Mouse (Mus musculus) spleen, embryonic (tissue): ENCODE results near the gene Crybg1.

Experiments used
- CTCF ChIA-PET: fragments of 350-600 bp; sonication (Branson Sonifier 250); formaldehyde crosslinking; loops from one replicate; lab custom pipeline; 2022; lab: Charles Lee

Crybg1 gene

DNA sequence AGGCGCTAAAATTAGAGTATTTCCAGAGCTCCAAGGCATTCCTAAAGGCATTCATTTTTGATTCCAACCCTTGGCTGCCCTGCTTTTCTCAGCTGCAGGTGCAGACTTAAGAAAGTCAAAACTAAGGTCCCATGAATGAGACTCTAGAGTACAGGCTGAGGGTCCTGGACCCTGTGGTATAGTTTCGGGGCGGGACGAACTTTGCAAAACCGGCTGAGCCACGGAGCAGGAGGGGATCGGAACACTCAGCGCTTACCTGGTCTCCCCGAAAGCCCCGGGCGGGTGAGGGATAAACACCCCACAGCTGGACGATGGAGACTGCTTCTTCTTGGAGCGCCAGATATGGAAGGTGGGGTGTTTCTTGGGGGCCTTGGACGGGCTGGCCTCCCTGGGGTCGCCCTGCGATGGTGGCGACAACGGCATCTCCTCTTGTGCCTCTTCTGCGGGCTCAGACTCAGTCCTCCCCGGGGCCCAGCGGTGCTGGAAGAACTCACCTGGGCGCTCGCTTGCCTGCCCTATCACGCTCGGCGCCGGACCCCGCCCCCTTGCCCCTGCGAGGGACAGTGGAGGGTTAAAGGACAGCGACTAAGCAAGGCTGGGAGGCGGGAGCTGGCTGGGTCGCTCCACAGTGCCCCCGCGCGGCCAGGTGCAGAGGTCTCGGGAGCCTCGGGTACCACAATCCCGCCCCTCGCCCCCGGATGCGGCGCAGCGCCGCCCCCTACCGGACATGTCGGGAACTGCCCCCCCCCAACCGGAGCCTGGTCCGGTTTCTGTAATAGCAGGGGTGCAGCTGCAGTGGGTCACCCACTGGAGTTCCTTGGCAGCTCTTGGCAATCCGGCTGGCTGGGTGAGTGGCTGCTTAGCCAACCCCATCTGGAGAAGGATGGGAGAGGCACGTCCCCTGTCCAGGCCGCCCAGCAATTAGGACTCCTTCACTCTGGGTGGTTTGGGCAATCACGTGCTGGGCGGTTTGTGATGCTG, at the start of gene Crybg1:
TSS of gene Crybg1 (minus strand) at position 517 of the 981 bp plus-strand sequence.
- CTCF ChIA-PET = interaction anchor here (0.6 kb wide), 1 partner anchor 12 kb away, joined by 14 read pairs; no protein-coding TSS in a partner anchor

DNA sequence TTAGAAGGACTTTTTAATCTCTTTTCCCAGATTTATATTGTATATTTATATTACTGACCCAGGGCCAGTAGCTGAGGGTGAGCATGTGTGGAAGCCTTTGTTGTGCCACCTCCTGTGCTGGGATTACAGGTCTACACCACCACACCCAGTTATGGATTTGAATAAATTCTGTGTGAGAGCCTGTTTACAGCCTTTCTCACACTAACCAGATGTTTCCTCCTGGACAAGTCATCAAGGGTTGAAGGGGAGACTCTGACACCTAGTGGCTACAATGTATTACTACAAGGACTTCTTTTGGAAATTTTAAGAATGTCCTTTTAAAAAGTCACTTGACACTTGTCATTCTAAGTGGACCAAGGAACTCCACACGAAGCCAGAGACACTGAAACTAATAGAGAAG, 28.7 kb upstream of the Crybg1 start:
- CTCF ChIA-PET = interaction anchor here (0.6 kb wide), 1 partner anchor 1048 kb away, joined by 4 read pairs; no protein-coding TSS in a partner anchor

DNA sequence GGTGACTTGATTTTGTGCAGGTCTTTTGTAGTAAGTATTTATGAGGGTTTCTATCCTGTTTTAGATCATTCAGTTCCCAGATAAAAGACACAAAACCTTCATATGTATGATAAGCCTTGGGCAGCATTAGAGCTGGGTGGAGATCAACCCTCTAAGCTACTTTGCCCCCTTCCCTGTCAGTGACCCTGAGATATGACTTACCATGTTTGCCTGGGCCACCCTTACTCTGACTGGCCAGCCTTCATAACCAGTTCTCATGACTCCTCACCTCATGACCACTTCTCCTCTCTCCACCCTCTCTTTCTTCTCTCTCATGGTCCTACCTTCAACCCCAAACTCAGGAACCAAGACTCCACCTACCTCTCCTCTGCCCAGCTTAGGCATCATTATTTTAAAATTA, 27.9 kb upstream of the Crybg1 start:
- CTCF ChIA-PET = interaction anchor here (0.5 to 0.6 kb wide), 2 partner anchors 21 to 1030 kb away, joined by 3 read pairs; no protein-coding TSS in a partner anchor

DNA sequence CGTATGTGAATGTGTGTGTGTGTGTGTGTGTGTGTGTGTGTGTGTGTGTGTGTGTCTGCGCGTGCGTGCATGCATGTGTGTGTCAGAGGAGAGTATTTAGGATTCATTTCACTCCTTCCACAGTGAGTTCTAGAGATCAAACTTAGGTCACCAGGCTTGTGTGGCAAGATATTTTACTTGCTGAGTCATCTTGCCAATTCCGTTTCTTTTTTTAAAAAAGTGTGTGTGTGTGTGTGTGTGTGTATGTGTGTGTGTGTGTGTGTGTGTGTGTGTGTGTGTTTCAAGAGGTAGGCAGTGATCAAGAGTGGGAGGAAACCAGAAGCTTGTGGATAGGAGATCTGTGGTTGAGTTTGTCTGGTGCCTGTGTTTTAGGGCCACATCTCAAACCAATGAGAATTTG, 27.5 kb upstream of the Crybg1 start:
- CTCF ChIA-PET = interaction anchor here (0.5 kb wide), 1 partner anchor 22 kb away, joined by 3 read pairs; no protein-coding TSS in a partner anchor

DNA sequence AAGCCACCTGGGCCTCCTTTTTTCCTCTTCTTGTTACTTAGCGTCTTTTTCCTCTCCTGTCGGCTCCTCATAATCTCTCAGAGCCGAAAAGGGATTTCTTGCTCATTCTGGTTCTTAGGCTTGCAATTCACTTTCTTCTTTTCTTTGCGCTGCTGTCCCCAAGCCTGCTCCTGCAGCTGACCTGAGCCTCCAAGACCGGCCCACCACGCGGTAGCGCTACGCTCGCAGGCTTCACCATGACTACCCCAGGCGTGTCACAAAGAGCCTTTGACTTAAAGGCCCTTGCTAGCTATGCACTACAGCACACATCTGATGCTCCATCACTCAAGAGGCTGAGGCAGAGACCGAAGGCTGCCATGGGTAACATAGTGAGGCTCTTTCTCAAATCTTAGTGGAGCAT, 21.5 kb upstream of the Crybg1 start:
- CTCF ChIA-PET = no interaction called here

DNA sequence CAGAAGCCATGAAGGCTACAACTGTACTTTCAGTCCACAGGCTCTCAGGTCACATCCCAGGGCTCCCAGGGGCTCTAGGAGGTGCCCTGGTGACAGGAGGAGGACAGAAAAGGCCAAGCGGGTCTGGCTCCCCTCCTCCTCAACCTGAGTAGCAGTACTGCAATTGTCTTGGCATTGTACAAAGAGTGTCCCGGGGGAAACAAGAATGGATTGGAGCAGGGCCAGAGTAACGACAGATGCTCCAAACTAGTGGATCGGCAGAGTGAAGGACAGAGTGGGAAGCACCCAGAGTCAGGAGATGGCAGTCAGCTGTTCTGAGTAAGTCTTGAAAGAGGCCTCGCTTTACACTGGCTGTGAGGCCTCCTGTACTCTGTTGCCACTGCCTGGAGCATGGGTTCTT, 18.4 kb upstream of the Crybg1 start:
- CTCF ChIA-PET = no interaction called here

DNA sequence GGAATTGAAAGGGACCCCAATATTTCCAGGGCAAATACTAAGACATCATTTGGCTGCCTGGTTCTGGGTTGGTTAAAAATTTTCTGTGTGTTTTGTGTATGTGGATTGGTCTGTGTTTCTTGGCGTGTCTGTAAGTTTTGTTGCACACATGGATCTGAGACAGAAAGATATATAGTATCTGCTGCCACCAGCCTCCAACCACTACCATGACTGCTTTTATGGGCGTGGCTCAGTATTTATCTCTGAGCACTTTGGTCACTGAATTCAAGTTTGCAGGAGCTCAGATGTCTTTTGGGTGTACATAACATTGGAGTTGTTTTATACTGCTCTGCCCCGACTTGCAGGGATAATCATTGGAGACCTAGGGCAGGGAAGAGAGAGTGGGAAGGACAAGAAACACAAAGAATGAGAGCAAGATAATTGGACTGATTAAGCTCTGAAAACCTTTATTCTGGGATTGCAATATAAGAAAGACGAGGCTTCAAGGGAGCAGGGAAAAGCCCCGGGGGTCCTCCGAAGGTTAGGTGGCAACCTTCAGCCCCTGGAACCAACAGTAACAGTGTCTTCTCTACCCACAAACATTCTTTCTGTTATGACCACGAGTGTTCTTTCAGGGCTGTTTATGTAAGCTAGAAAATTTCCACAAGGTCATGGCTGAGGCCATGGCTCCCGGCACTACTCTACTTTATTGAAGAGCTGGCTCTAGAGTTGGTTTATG, 15.8 kb upstream of the Crybg1 start:
- CTCF ChIA-PET = no interaction called here

DNA sequence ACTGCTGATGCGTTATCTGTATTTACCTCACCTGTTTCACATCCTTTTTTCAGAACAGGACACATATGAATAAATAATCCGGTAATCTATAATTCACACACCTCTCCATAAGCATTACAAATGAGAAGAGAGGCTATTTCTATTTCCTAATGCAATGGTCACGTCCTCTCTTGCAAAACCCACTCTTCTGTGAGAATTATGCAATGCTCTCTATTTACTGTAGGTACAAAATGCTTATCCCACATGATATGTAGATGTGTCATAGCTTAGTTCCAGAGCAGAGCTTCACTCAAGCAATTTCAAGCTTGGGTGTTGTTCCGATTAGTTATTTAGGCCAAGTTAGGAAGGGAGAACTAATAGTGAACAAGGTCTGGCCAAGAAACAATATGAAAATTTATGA, 14.4 kb upstream of the Crybg1 start:
- CTCF ChIA-PET = no interaction called here

DNA sequence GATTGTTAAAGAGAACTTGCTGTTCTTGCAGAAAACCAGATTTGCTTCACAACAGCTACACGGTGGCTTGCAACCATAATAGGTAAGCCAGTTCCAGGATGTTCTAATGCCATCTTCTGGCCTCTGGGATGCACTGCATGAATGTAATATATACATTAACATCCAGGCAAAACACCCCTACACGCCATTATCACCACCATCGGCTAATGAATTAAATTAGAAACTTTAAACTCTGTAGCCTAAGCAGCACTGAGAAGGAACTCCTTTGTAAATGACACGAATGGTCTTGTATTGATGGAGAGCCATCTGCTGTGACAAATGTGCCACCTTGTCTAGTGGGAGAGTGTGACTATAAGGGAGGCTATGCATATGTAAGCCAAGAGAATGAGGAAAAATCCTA, 11.5 kb upstream of the Crybg1 start:
- CTCF ChIA-PET = interaction anchor here (0.7 kb wide), 1 partner anchor 12 kb away, joined by 14 read pairs; no protein-coding TSS in a partner anchor

DNA sequence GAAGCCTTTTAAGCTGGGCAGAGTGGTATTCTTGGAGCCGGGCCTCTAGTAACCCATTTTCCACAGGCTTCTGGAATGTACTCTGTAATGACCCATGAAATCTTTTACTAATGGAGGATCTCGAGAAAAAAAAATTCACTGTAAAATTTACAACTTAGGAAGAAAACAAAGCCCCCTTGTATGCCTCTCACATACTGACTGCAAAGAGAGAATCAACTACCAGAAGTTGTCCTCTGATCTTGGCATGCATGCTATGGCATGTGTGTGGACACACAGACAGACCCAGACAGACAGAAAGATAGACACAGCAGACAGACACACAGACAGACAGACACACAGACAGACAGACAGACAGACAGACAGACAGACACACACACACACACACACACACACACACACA, 8.8 kb upstream of the Crybg1 start:
- CTCF ChIA-PET = no interaction called here

DNA sequence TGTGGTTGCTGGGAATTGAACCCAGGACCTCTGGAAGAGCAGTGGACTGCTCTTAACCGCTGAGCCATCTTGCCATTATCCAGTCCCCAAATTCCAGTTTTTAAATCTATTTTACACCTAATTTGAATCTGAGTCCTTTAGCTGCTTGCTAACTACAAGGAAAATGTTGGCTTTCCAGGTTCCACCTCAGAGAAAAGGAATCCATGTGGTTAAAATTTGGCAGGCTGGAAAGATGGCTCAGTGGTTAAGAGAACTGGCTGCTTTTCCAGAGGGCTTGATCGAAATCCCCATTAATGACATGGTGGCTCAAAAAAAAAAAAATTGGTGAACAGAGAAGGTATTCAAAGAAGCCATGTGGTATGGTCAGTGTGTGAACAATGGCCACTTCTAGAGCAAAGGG, 1.8 kb upstream of the Crybg1 start:
- CTCF ChIA-PET = no interaction called here

DNA sequence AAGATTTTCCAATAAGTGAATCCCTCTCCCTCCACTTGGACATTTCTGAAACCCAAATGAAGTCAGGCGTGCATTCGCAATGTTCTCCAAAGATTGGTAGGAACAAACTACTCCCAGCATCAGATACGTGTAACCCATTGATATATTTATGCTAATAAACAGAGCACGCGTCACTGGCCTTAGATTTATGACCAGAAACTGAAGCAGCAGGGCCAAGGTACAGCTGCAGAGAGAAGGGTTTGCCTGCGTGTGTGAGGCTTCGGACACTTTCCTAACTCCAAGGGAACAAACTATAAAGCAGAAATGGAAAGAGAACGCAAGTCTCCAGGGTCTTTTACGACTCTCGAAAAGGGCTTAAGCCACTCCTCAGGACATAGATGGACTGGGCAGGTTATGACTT, 5.3 kb downstream of the Crybg1 start:
- CTCF ChIA-PET = no interaction called here

DNA sequence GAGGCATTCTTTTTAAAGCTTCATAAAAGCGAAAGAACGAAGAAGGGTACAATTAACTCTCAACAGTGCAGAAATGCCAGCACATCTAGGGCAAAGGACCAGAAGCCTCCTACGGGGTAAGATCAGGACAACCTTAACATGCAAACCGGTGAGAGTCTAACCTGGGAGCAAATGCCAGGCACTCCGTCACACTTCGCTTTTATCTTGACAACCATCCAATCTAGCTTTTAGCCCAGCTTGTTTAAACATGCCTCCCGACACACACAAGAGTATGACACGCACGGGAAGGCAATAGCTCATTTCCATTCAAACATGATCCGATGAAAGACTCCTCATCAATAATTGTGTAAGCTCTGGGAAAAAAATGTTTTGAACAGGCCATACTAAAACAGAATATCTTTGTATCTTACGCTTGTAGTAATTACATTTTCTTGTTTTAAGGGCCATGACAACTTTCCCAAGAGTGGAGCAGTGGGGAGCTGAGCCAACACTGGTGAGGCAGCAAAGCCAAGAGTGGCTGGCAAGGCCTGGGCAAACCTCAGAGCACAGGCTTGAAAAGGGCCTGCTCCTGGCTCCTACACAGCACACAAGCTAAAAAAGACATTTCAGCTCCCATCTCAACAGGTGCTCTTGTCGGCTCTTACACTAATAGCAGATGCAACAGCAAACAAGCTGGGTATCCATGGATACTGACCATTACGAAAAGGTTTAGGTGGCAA, 10.4 kb downstream of the Crybg1 start:
- CTCF ChIA-PET = no interaction called here

DNA sequence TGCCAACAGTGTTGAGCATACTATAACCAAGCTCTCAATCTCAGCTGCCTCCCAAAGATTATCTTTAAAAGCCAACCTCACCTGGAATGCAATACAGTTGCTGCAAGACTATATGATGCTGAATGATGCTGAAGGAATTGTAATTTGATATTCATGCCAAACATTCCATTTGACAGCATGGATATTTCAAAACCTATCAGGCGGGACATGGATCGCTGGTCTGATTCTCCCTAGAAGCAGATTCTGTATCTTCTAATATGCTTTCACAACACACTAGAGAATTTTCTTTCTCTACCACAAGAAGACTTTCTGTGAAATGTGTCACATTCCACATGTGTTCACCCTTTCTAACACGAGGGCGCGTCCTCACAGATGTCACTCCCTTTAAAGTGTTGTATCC, 22.6 kb downstream of the Crybg1 start:
- CTCF ChIA-PET = no interaction called here

DNA sequence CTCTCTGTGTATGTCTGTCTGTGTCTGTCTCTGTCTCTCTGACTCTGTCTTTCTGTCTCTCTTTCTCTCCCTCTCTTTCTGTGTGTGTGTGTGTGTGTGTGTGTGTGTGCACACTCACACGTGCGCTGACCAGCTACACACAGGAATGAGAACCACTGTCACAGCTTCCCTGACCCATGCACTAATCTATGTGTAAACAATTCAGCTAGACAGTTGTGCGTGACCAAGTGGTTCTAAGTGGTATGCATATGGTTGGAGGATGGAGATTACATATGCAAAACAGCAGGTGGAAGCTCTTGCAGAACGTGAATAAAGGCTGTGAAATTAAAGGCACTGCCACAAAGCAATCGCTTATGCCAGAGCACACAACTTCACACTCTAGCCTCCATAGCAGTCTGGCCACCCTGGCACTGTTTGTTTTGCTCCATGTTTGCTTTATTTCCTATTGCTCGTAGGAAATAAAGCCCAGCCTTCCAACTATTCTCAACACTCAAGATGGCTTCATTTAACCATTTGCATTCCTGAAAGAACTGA, 24.2 kb downstream of the Crybg1 start:
- CTCF ChIA-PET = no interaction called here

DNA sequence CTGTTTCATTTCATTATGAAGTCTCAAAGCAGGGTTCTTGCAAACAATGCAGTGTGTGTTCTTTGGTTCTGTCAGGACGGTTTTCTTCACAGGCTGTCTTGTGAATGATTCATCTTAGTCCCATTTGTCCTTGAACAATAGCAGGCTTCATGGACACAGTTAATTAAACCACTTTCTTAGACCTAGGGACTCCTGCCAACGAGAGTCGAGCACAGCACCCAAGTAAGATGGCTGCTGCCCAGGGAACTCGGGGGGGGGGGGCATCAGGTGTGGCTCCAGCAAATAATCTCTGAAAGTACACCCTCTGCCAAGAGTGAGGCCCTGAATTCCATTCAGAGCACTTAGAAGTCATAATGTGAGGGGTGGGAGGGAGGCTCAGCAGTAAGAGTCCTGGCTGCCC, 30.0 kb downstream of the Crybg1 start:
- CTCF ChIA-PET = no interaction called here

DNA sequence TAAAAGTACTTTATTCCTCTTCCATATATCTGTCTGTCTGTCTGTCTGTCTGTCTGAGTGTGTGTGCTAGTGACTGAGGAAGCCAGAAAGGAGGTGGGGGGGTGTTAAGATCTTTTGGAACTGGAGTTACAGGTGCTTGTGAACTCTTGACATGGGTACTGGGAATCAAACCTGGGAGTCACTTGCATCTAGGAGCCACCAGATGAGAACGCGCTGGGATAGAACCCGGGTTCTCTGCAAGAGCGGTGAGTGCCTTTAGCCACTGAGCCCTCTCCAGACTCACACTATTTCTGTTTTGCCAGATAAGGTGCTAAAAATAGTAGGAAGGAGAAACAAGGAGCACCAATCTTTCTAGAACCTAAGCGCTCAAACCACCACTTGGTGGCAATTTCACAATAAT, 31.9 kb downstream of the Crybg1 start:
- CTCF ChIA-PET = no interaction called here

DNA sequence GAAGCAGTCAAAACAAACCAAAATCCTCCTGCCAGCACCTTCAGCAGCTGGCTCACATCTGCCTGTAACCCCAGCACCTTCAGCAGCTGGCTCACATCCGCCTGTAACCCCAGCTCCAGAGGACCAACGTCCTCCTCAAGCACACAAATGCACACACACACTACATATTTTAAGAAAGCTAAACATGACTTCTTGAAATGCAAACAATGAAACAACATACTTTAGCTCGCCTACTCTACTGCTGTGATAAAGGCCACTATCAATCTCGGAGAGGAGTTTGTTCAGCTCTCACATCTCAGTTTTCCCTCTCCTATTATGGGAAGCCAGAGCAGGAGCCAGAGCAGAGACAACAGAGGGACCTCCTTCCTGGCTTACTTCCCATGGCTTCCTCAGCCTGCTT, 34.0 kb downstream of the Crybg1 start:
- CTCF ChIA-PET = no interaction called here

DNA sequence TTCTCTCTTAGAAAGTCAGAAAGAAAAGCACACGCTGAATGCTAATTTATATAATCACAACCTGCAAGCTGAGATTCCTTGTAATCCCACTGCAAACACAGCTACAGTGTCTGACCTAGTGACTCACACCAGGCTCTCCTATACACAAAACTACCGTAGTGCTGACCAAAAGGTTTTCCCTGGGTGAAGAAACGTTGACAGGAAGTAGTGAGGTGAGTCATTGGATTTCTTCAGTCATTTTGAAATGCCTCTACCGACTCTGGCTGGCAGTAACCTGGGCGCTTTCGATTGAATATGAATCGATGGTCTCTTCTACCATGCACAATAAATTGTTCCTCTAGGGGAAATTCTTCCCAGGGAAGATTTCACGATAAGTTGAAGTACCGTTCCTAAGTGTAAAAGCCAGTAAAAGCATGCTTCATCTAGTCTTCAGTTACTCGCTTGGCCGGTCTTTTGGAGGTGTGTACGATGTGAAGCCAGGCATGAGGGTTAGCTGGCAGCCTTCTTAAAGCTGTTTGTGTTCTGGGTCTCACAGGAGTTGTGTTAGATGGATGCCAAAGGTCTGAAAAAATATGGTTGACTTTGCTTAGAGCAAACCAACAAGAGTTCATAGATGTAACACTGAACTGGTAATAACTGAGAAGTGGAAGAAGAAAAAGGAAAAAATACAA, 36.5 kb downstream of the Crybg1 start:
- CTCF ChIA-PET = no interaction called here

DNA sequence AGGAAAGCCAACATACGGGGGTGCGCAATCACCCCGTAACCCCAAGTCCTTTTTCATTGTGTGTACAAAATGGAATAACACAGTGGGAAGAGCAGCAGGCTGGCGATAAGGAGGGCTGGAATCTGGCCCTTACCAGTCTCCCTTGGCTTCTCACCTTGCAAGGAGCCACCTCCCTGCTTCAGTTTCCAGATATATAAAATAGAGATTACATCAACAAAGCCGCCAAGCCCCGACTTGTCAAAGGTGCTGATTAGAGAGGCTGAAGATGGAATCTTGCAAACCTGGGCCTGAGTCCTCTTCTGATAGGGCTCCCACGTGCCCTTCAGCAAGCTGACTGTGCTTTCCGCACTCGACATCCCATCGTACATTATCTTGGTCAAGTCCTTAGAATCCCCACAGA, 37.5 kb downstream of the Crybg1 start:
- CTCF ChIA-PET = no interaction called here

DNA sequence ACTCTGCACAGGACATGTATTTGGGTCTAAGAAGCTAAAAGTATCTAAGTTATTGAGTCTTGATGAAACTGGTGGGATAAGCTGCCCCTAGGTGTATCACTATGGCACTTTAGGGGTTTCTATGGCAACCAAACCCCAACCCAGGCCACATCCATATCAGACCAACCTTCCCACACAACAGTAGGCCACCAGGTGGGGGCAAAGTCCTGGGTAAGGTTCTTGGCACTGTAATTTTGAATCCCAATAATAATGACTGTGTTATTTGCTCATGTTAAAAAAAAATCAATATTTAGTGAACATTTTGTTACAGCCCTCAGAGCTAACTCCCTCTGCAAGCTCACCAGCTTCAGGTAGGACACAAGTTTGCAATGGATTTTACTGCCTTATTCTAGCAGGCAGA, 38.2 kb downstream of the Crybg1 start:
- CTCF ChIA-PET = no interaction called here
